Mouse (Mus musculus) hindbrain, embryonic 15.5 days (tissue): ENCODE data around the gene Lrrc75a. TPM values are rescaled to one million over a fixed set of nuclear protein-coding genes. Genes with fewer than 3 reads are reported as not detected.

Source experiments
- ATAC-seq: fragments of 200-750 bp; cut with Nextera tagmentation; 2 replicates; pipeline ENCODE4 v1.8.0; 2017; ENCODE audit warnings: low read depth, moderate number of reproducible peaks, moderate TSS enrichment; ENCODE audit not compliant: low FRiP score
- H3K27ac ChIP-seq: fragments of 300-500 bp; sonication (generic); replicated peaks from 2 replicates; pipeline ENCODE4 v1.5.1; 2015; ENCODE audit warnings: mild to moderate bottlenecking, inconsistent platforms
- H3K27me3 ChIP-seq: fragments of 300-500 bp; sonication (generic); 2 replicates; pipeline ENCODE4 v1.6.1; 2015; ENCODE audit warnings: control low read depth, inconsistent platforms
- H3K36me3 ChIP-seq: fragments of 300-500 bp; sonication (generic); 2 replicates; pipeline ENCODE4 v1.6.1; 2015; ENCODE audit warnings: control low read depth, inconsistent platforms
- H3K4me1 ChIP-seq: fragments of 300-500 bp; sonication (generic); replicated peaks from 2 replicates; pipeline ENCODE4 v1.6.1; 2015; ENCODE audit warnings: control low read depth, inconsistent platforms
- H3K4me2 ChIP-seq: fragments of 300-500 bp; sonication (generic); 2 replicates; pipeline ENCODE4 v1.6.1; 2015; ENCODE audit warnings: moderate library complexity, mild to moderate bottlenecking, inconsistent platforms
- H3K4me3 ChIP-seq: fragments of 300-500 bp; sonication (generic); 2 replicates; pipeline ENCODE4 v1.5.1; 2015; ENCODE audit warnings: mild to moderate bottlenecking, inconsistent platforms
- H3K9ac ChIP-seq: fragments of 300-500 bp; sonication (generic); 2 replicates; pipeline ENCODE4 v1.6.1; 2015; ENCODE audit warnings: inconsistent platforms
- H3K9me3 ChIP-seq: fragments of 300-500 bp; sonication (generic); 2 replicates; pipeline ENCODE4 v1.6.1; 2016; ENCODE audit warnings: control low read depth, inconsistent platforms
- WGBS: fragments of 180-500 bp; shearing (Covaris S2); methylation state at CpG from one replicate; pipeline ENCODE4 v1.1.7; 2015; 5-methylcytosine and 5-hydroxymethylcytosine counted together
- polyA plus RNA-seq: library from polyadenylated mRNA; unstranded; fragments of >200 nt; fragmentation: Nextera tagmentation; extraction: Ambion mirVana; gene quantifications from 2 replicates; pipeline ENCODE4 v1.2.1, GENCODE M21; 2015

Lrrc75a gene
- polyA plus RNA-seq, 1 experiment from 2014 or later = 12.9 TPM

DNA sequence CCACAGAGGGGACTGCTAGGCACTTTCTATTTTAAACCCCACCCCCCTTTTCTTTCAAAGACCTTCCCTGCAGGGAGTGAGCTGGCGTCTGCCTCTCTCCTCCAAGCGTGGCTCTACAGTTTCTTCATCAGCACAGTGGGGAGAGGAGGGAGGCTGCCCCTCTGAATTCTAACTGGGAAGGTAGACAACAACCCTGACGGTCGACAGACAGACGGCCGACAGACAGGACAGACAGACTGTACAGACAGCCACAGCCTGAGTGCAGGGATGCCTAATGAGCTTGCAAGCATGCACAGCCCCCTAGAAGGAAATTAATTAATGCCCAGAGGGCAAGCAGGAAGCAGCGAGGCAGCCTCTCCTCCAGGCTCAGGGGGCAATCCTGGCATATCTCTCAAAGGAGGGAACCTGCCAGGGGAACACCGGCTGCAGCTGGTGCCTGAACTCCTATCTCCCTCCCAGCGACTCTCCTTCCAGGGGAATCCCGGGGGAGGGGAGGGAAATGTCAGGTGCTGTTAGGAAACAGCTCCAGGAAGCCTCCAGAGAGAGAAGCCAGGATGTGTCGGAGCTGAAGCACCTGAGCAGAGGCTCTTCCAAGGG, 18.0 kb downstream of the Lrrc75a start:
- H3K9ac ChIP-seq = 0 out of 2 replicates have a peak overlapping the region, but pooled peaks have one; percentile 12
- peak; percentile 59; the same call in 1 of the 2 replicates for ATAC-seq
- no peaks in the 10 kb centered on the region for H3K9me3 ChIP-seq

DNA sequence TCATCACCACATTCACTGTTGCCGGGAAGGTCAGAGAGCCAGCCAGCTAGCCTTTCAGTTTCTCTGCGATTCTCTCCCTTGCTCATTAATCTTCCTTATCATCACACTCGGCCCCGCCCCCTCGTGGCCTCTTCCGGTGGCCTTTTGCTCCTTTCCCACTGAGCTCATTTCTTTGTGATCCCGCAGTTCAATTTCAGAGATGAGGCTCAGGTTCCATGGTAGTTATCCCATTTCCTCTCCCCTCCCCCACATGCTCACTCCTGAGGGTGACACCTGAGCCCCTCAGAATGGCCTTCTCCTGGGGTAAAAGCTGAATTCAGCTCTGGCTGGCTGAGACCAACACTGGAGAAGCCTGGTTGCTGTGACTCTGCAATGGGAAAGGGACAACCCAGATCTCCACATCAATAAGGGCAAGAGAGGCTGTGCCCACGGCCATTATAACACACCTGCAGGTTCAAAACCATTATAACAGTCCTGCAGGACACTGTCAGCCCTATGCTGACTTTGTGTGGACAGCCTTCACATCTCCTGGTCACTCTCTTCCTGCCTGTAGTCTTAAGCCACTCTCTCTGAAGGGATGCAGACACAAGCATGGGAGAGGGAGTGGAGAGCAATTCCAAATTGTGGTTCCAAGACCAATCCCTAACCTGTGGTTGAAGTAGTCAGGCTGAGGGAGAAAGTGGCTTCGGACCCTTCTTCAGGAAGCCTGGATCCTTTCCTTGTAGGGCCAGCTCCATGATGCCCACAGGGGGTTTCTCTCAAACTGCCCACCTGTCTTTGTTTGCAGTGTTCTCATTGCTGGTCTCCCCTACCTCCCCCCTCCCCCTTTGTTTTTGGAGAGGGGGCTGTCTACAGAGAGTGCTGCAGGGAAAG, 18.7 kb downstream of the Lrrc75a start:
- no peaks in the 10 kb centered on the region for H3K36me3 ChIP-seq
- no peak for ATAC-seq
- H3K27ac ChIP-seq = peak overlapping the region; percentile 77
- peaks cover 36% of the 10 kb centered on the region for H3K4me1 ChIP-seq
- H3K27me3 ChIP-seq = no peaks in the 10 kb centered on the region
- H3K4me2 ChIP-seq = peak overlapping the region; percentile 42
- no peak overlapping the region for H3K4me3 ChIP-seq
- no peaks in the 10 kb centered on the region for H3K9me3 ChIP-seq
- WGBS = 5% methylated on average over 9 of the region's 9 CpGs
- H3K9ac ChIP-seq = 0 out of 2 replicates have a peak overlapping the region, but pooled peaks have one; percentile 12

More for the DNA sequence above, 18.0 kb downstream of the Lrrc75a start:
- Histone ChIP-seq H3K4me2 (peak overlapping the region; percentile 42), H3K4me1 (peaks cover 32% of the 10 kb centered on the region), H3K4me3 (no peak overlapping the region), H3K27me3 (no peaks in the 10 kb centered on the region), H3K36me3 (no peaks in the 10 kb centered on the region), H3K27ac (peak overlapping the region; percentile 77)
- WGBS = 4% methylated on average over 11 of the region's 11 CpGs

DNA sequence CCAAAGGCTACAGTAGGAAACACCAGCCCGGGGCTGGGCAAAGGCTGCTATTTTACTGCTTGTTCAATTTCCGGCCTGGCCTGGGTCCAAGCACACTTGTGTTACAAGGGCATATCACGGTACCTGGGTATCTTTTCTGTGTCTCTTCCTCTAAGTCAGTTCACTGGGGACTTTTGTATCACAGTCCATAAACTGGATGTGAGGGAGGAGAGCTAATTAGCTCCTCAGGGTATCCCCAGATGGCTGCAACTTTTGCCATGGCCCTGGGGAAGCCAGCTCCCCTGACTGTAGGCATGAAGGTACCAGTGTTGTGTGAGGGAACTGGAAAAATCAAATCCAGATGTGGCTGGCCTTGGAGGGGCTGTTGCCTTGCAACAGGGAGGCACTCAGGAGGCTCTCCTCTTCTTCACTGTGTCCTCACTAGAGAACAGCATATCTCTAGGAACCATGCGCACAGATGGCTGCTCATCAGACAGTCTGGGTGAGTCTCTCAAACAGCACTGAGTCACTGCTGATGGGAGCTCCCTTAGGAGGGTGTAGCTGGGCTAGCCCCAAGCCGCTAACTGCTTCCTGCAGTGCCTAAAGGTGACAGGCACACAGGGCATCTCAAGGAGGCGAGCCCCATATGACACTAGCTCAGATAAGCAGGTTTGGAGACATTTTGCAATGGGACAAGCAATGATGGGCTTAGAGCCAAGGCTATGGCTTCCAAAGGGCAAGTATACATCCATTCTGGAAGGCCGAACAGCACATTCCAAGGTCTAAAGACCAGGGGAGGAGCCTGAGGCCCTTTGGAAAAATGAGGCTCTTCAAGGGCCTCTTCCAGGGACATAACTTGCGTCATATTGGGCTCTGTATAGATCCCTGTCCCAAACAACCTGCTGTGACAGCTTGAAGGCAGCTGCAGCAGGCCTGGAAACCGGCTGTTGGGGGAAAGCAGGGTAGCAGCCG, 23.7 kb downstream of the Lrrc75a start:
- Histone ChIP-seq H3K4me3 (no peak overlapping the region), H3K27ac (peak overlapping the region; percentile 58), H3K27me3 (no peaks in the 10 kb centered on the region), H3K4me1 (peaks cover 32% of the 10 kb centered on the region), H3K9ac (no peak overlapping the region), H3K36me3 (no peaks in the 10 kb centered on the region), H3K9me3 (no peaks in the 10 kb centered on the region), H3K4me2 (no peak overlapping the region)
- ATAC-seq = peak; percentile 58; the same call in 1 of the 2 replicates
- WGBS = 59% methylated on average over 10 of the region's 10 CpGs

DNA sequence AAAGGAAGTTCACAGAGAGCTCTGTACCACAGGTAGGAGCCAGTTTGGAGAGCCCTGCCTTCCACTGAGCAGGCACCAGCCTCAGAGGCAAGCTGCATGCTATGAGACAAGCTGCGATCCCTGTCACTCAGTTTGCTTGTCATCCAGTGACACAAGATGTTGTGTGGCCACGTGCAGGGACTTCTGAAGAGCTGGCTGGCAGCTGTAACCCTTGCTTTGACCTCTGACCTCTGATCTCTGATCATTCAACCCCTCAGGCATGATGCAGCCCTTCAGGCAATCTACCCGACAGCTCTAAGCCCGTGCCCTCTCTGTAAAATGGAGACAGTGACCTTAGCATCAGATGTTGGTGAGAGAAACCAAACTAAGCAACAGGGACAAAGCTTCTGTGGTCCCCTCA, 25.5 kb downstream of the Lrrc75a start:
- Histone ChIP-seq H3K4me2 (no peak overlapping the region), H3K36me3 (0 out of 2 replicates have a peak, but pooled peaks cover 8% of the 10 kb centered on the region)
- 41% methylated on average over 4 of the region's 4 CpGs for WGBS

DNA sequence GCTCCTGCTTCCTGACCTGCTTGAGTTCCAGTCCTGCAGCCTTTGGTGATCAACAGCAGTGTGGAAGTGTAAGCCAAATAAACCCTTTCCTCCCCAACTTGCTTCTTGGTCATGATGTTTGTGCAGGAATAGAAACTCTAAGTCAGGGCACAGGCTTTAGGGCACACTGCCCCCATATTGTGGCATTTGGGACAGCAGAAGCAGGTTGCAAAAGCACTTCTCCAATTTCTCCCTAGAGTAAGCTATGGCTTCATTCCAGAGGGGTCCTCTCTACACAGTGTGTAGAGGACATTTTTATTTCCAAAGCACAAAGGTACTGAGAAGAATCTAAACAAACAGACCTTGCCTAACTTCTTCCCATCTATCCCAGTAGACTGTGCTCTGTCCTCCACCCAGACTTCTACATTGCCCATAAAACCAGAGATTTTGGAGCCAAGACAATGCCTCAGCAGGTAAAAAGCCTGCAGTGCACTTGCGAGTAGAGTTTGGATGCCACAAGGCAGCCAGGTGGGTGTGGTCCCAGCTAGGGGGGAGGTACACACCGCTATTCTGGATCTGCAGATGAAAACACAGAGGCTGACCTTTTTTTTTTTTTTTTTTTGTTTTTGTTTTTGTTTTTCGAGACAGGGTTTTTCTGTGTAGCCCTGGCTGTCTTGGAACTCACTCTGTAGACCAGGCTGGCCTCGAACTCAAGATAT, 26.6 kb downstream of the Lrrc75a start:
- 0 out of 2 replicates have a peak, but pooled peaks cover 12% of the 10 kb centered on the region for H3K36me3 ChIP-seq
- no peak overlapping the region for H3K9ac ChIP-seq
- no peaks in the 10 kb centered on the region for H3K27me3 ChIP-seq
- H3K27ac ChIP-seq = no peak overlapping the region
- H3K4me2 ChIP-seq = no peak overlapping the region
- no peak overlapping the region for H3K4me3 ChIP-seq
- ATAC-seq = no peak
- peaks cover 12% of the 10 kb centered on the region for H3K4me1 ChIP-seq
- H3K9me3 ChIP-seq = no peaks in the 10 kb centered on the region
- WGBS = 85% methylated on average over 4 of the region's 4 CpGs

More for the DNA sequence above, 25.5 kb downstream of the Lrrc75a start:
- H3K4me1 ChIP-seq = peaks cover 15% of the 10 kb centered on the region
- H3K9ac ChIP-seq = no peak overlapping the region
- no peak overlapping the region for H3K4me3 ChIP-seq
- ATAC-seq = no peak
- H3K27me3 ChIP-seq = no peaks in the 10 kb centered on the region
- no peak overlapping the region for H3K27ac ChIP-seq
- H3K9me3 ChIP-seq = no peaks in the 10 kb centered on the region

DNA sequence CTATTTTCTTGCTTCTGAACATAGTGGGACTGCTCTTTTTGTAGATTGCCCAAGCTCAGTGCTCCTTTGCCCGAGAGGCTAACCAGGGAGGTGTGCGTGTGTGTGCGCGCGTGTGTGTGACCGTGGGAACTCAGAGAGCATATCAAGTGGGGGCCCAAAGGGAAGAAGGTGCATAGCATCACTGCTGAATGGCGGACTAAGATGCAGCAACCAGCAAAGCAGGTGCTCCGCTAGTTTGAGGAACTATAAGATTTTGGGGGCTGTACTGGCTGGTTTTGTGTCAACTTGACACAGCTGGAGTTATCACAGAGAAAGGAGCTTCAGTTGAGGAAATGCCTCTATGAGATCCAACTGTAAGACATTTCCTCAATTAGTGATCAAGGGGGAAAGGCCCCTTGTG, 27.2 kb downstream of the Lrrc75a start:
- H3K9ac ChIP-seq = no peak overlapping the region
- no peak for ATAC-seq
- H3K4me1 ChIP-seq = peaks cover 12% of the 10 kb centered on the region
- H3K4me3 ChIP-seq = no peak overlapping the region
- H3K4me2 ChIP-seq = no peak overlapping the region
- H3K9me3 ChIP-seq = no peaks in the 10 kb centered on the region
- no peak overlapping the region for H3K27ac ChIP-seq
- 96% methylated on average over 8 of the region's 8 CpGs for WGBS
- 0 out of 2 replicates have a peak, but pooled peaks cover 12% of the 10 kb centered on the region for H3K36me3 ChIP-seq
- no peaks in the 10 kb centered on the region for H3K27me3 ChIP-seq

DNA sequence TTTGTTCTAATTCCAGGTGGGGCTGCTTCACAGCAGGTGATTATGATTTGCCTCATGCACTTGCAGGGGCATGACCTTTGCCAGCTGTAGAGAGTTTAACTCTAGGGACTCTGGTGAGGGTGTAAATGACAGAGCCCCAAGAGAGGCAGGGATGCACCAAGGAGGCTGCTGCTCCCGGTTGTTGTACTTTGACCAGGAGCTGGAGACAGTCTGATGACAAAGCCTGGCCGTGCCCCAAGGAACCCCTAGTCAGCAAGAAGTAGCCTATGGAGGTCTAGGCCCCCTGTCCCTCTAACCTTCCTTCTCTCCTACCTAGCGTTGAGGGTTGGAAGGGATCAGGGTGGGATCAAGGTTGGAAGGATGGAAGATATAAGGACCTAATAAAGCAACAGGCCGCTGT, 32.9 kb downstream of the Lrrc75a start:
- peaks cover 15% of the 10 kb centered on the region; the same call in 1 of the 2 replicates for H3K36me3 ChIP-seq
- H3K4me1 ChIP-seq = peaks cover 32% of the 10 kb centered on the region
- 87% methylated on average over 4 of the region's 4 CpGs for WGBS
- peak overlapping the region; percentile 82 for H3K27ac ChIP-seq
- H3K4me3 ChIP-seq = no peak overlapping the region
- H3K27me3 ChIP-seq = no peaks in the 10 kb centered on the region
- no peak for ATAC-seq
- H3K4me2 ChIP-seq = no peak overlapping the region
- no peak overlapping the region for H3K9ac ChIP-seq
- H3K9me3 ChIP-seq = no peaks in the 10 kb centered on the region

DNA sequence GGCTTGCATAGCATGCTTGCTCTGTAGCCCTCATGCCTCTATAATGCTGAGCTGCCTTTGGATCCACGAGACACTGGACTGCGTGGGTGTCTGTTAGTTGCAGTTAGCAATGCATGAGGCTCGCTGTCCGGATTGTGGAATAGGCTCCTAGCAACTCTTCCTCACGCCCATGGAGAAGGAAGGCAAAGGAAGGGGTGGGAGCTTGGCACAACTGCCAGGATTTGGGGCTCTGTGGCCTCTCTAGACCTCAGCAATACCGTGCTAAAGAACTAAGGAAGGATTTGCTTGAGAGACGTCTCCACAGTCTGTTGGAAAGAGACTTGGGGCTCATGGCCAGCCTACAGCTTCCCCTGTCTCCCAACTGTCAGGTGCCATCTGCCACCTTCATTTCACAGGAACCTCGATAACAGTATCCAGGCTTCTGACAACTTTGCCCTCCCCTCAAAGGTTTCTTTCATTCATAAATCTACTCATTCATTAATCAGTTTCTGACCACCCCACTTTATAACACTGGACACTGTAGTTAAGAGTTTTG, 33.4 kb downstream of the Lrrc75a start:
- no peaks in the 10 kb centered on the region for H3K9me3 ChIP-seq
- no peaks in the 10 kb centered on the region for H3K27me3 ChIP-seq
- peaks cover 20% of the 10 kb centered on the region; the same call in 1 of the 2 replicates for H3K36me3 ChIP-seq
- ATAC-seq = no peak
- H3K4me3 ChIP-seq = no peak overlapping the region
- H3K9ac ChIP-seq = no peak overlapping the region
- peaks cover 32% of the 10 kb centered on the region for H3K4me1 ChIP-seq
- WGBS = 45% methylated on average over 8 of the region's 8 CpGs
- peak overlapping the region; percentile 82 for H3K27ac ChIP-seq
- H3K4me2 ChIP-seq = no peak overlapping the region

DNA sequence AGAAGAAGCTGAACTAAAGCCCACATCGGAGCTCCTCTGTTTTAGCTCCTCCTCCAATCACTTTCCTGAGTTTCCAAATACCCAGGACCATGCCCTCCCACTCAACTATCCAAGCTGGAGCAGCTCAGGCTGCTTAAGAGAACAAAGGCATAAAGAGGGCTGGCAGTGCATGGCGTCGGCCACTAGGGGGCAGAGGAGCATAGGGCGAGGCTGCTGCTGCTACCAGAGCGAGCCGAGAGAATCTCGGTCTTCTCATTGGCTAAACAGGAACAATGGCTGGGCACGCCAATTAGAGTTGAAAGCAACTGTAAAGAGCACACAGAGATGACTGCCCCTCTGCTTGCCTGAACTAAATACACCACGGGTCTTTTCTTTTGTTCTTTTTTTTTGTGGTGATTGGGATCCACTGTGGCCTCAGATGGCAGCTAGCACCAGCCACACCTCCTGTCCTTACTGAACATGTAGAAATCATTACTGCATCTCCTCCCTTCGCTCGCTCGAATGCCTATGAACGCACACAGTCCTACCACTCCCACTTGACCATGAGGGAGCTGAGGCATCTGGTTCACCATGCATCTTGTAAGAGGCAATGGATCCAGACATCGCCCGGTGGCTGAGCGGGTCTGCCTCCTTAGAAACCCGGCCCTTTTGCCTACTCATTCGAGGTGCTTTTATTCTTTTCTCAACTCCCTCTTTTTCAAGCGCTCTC, 34.5 kb downstream of the Lrrc75a start:
- peaks cover 16% of the 10 kb centered on the region; the same call in 1 of the 2 replicates for H3K36me3 ChIP-seq

DNA sequence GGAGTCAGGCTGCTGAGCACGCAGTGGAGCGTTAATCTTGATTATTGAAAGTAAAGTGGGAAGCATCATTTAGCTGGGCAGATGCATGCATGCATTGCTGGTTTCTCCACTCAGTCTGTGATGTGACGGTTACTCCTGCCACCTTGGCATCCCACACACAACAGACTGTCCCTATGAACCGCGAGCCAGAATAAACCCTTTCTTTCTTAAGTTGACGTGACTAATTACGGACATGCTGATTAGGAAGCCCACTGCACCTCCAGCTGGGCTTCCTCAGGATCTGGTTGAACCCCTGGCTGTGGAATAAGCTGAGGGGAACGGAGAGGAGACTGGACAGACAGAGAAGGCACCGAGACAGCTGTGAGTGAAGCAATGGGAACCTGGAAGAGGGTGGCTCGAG, 35.7 kb downstream of the Lrrc75a start:
- H3K9me3 ChIP-seq = no peaks in the 10 kb centered on the region
- H3K27ac ChIP-seq = peak overlapping the region; percentile 82
- no peaks in the 10 kb centered on the region for H3K27me3 ChIP-seq
- no peak overlapping the region for H3K4me3 ChIP-seq
- ATAC-seq = no peak
- H3K4me2 ChIP-seq = peak overlapping the region; percentile 55
- peaks cover 13% of the 10 kb centered on the region; the same call in 1 of the 2 replicates for H3K36me3 ChIP-seq
- 30% methylated on average over 10 of the region's 10 CpGs for WGBS
- peaks cover 36% of the 10 kb centered on the region for H3K4me1 ChIP-seq
- 0 out of 2 replicates have a peak overlapping the region, but pooled peaks have one; percentile 58 for H3K9ac ChIP-seq

More for the DNA sequence above, 34.5 kb downstream of the Lrrc75a start:
- H3K4me3 ChIP-seq = peak overlapping the region; percentile 29
- peak overlapping the region; percentile 58 for H3K9ac ChIP-seq
- H3K27me3 ChIP-seq = no peaks in the 10 kb centered on the region
- 5% methylated on average over 19 of the region's 19 CpGs for WGBS
- H3K4me1 ChIP-seq = peaks cover 32% of the 10 kb centered on the region
- H3K27ac ChIP-seq = peak overlapping the region; percentile 82
- H3K9me3 ChIP-seq = no peaks in the 10 kb centered on the region
- H3K4me2 ChIP-seq = peak overlapping the region; percentile 55
- ATAC-seq = peak; percentile 95
